Mouse (Mus musculus) liver, postnatal 0 days (tissue): ENCODE measurements at regions not wholly inside any gene's neighbourhood (a gene's known extent, or its start where the extent isn't known, plus 50 kb on each side); places are given as distances from the start of the nearest gene placed in this dataset.

Experiments used
- CTCF ChIP-seq: sonication (generic); IDR thresholded peaks from 2 replicates; pipeline ENCODE4 v1.5.1; 2016; ENCODE audit warnings: antibody characterized with exemption, low read depth
- EP300 ChIP-seq: IDR thresholded peaks from 2 replicates; pipeline ENCODE4 v1.6.1; 2016; ENCODE audit warnings: antibody characterized with exemption, low read depth, mild to moderate bottlenecking

DNA sequence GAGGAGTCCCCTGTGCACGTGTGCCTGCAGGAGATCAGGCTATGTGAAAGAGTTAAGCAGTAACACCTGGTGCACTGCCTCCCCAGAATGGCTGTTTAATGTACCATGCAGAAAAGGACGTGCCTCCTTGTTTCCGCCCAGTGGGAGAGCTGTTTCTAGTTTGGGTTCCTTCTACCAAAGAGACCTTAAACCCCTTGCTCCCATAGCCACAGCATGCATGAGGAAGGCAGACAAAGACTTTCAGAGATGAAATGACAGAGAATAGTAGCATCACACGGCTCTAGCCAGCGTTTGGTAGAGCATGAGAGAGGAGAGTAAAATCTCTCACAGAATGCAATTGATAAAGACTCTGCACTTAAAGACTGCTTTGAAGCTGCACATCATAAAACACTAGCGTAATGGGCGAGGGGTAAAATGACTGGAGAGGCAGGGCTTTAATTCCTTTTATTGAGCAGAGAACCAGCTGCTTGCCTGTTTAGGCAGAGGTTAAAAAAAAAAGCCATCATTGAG lies 74.3 kb upstream of the Gbe1 start:
- TF ChIP-seq CTCF, result no peak
- no peak for TF ChIP-seq EP300
